Mouse (Mus musculus) kidney, adult 10 weeks (tissue): ENCODE data around the gene Il1rap. TPM values are rescaled to one million over a fixed set of nuclear protein-coding genes. Genes with fewer than 3 reads are reported as not detected.

ENCODE experiments used
- polyA plus RNA-seq: library from polyadenylated mRNA; stranded (reverse); fragments of 350-450 nt; fragmentation: Illumina TruSeq; extraction: RNeasy Lipid Tissue Mini Kit (QIAGEN cat#74804); gene quantifications from one replicate; pipeline ENCODE4 v1.2.3, GENCODE M21; 2014; ENCODE audit warnings: low read depth, low replicate concordance

Il1rap gene
- 15.0 TPM for polyA plus RNA-seq

GRCm38 (mm10) chr16:26581048-26581912 lies at the start of gene Il1rap:
TSS of gene Il1rap (plus strand) at chr16:26581704.

Other genes with a start within 250 kb of the Il1rap start
- gene Cldn1, start 209.9 kb upstream of the Il1rap start, polyA plus RNA-seq: 103 TPM
- gene Cldn16, start 118.6 kb upstream of the Il1rap start, polyA plus RNA-seq: 13.0 TPM
- gene Tmem207, start 54.9 kb upstream of the Il1rap start, polyA plus RNA-seq: 112 TPM